Mouse (Mus musculus) macrophage (primary cell): Measurements from ENCODE around the gene Aifm2. TPM values are rescaled to one million over a fixed set of nuclear protein-coding genes. Genes with fewer than 3 reads are reported as not detected.

ENCODE experiments used
- H3K27ac ChIP-seq: fragments of 350-480 bp; formaldehyde crosslinking; 2 replicates; pipeline ENCODE4 v1.9.0; 2021
- H3K36me3 ChIP-seq: fragments of 350-480 bp; formaldehyde crosslinking; 2 replicates; pipeline ENCODE4 v1.9.0; 2021; ENCODE audit errors: inconsistent target
- H3K4me3 ChIP-seq: fragments of 350-480 bp; formaldehyde crosslinking; 2 replicates; pipeline ENCODE4 v1.9.0; 2021; ENCODE audit errors: inconsistent target
- H3K79me2 ChIP-seq: fragments of 350-480 bp; formaldehyde crosslinking; 2 replicates; pipeline ENCODE4 v1.9.0; 2021; ENCODE audit errors: inconsistent target
- WGBS: methylation state at CpG from one replicate; pipeline ENCODE4 v1.1.7; 2026; ENCODE audit warnings: inconsistent platforms; ENCODE audit not compliant: missing documents; 5-methylcytosine and 5-hydroxymethylcytosine counted together
- polyA plus RNA-seq: library from polyadenylated mRNA; stranded (reverse); fragments of 250-400 nt; gene quantifications from 3 replicates; pipeline ENCODE4 v1.2.4, GENCODE M21; 2018; ENCODE audit warnings: inconsistent platforms

The Aifm2 gene
- polyA plus RNA-seq, 1 experiment from 2014 or later: 13.8 TPM

- 83% methylated on average over 4 of the region's 5 CpGs for WGBS
- Histone ChIP-seq H3K4me3 (no peak overlapping the region), H3K79me2 (no peaks in the 10 kb centered on the region), H3K27ac (no peak overlapping the region), H3K36me3 (no peaks in the 10 kb centered on the region)
Measured at GRCm38 (mm10) chr10:61765558-61765957, 50.5 kb downstream of the Aifm2 start.

GRCm38 (mm10) chr10:61766806-61767205 lies 51.7 kb downstream of the Aifm2 start:
- Histone ChIP-seq H3K79me2 (no peaks in the 10 kb centered on the region), H3K36me3 (no peaks in the 10 kb centered on the region), H3K27ac (no peak overlapping the region), H3K4me3 (no peak overlapping the region)
- WGBS: 80% methylated on average over 6 of the region's 6 CpGs

DNA sequence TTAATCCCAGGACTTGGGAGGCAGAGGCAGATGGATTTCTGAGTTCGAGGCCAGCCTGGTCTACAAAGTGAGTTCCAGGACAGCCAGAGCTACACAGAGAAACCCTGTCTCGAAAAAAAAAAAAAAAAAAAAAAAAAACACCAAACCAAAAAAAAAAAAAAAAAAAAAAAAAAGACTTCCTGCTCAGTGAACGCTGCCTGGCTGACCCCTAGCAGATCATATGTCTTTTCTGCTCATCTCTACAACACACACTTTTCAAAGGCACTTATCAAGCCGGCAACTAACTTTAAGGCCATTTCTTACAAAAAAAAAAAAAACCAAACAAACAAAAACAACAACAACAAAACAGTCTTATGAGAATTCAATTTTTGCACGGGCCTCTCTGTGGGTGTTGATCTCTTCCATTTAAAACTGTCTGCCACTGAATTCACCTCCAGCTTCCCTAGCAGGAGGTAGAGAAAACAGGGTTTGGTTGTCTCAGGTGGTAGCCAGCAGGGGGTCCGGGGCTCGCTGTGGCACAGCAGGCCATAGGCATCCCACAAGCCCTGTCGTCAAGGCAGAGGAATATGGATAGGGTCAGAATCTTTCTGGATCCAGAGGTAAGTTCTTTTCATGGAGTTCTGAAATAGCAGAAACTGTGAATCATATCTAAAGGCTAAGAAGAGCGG lies 66.5 kb downstream of the Aifm2 start:
- WGBS: 81% methylated on average over 7 of the region's 9 CpGs
- Histone ChIP-seq H3K27ac (no peak overlapping the region), H3K4me3 (no peak overlapping the region), H3K79me2 (no peaks in the 10 kb centered on the region), H3K36me3 (no peaks in the 10 kb centered on the region)

- Histone ChIP-seq H3K79me2 (no peaks in the 10 kb centered on the region), H3K27ac (no peak overlapping the region), H3K36me3 (no peaks in the 10 kb centered on the region), H3K4me3 (peak overlapping the region; percentile 6; the same call in 1 of the 2 replicates)
- WGBS: 3% methylated on average over 69 of the region's 74 CpGs
Measured at GRCm38 (mm10) chr10:61782799-61783611, 67.9 kb downstream of the Aifm2 start.

- no peaks in the 10 kb centered on the region for H3K79me2 ChIP-seq
- 5% methylated on average over 50 of the region's 50 CpGs for WGBS
- no peak within 1 kb of the TSS for H3K27ac ChIP-seq
- H3K36me3 ChIP-seq: no peaks in the 10 kb centered on the region
- H3K4me3 ChIP-seq: peak within 1 kb of the TSS; percentile 6; the same call in 1 of the 2 replicates
Measured at GRCm38 (mm10) chr10:61783621-61784251, 68.7 kb downstream of the Aifm2 start, which contains the start of gene H2afy2. TSS of gene H2afy2 (minus strand) at chr10:61784147.

DNA sequence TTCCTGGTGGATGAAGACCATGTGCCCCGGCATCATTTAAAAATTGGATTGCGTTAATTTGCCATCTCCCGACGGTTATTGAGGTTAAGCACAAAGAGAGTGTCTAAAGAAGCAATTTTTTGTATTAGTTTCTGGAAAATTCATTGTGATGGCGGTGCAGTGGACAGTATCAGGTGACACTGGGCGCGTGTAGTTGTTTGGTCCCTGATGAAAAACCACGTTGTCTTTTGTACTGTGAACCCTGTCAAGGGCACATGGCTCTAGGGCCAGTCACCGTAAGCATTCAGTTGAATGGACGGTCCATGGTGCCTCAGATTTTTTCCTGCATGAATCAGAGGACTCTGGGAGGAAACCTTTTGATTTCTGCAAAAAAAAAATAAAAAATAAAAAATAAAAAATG lies 69.4 kb downstream of the Aifm2 start:
- H3K79me2 ChIP-seq: no peaks in the 10 kb centered on the region
- 78% methylated on average over 10 of the region's 10 CpGs for WGBS
- no peak overlapping the region for H3K4me3 ChIP-seq
- no peak overlapping the region for H3K27ac ChIP-seq
- no peaks in the 10 kb centered on the region for H3K36me3 ChIP-seq

GRCm38 (mm10) chr10:61787541-61788313 lies 72.7 kb downstream of the Aifm2 start:
- Histone ChIP-seq H3K4me3 (no peak overlapping the region), H3K27ac (no peak overlapping the region), H3K79me2 (no peaks in the 10 kb centered on the region), H3K36me3 (no peaks in the 10 kb centered on the region)
- 86% methylated on average over 10 of the region's 10 CpGs for WGBS

DNA sequence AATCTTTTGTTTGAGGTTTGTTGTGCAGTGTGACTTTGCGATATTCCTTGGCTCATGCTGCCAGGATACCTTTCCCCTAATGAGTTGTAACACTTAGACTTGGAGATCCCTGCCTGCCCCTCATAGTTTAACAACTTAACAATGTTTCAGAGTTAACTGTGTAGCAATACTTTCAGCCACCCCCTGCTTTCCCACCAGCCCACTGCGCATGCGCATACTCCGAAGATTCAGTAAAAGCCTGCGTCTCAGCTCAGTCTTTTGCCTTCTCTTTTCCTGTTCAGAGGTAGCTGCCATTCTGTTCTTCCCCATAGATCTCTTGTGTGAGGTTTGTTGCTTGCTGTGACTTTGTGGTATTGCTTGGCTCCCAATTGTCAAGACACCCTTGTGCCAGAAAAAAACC lies 73.4 kb downstream of the Aifm2 start:
- WGBS: 88% methylated on average over 5 of the region's 5 CpGs
- no peak overlapping the region for H3K4me3 ChIP-seq
- H3K27ac ChIP-seq: no peak overlapping the region
- no peaks in the 10 kb centered on the region for H3K79me2 ChIP-seq
- H3K36me3 ChIP-seq: no peaks in the 10 kb centered on the region

Other genes with a start within 250 kb of the Aifm2 start
- gene Lrrc20, start 239.5 kb upstream of the Aifm2 start, polyA plus RNA-seq: 4.4 to 7.4 TPM (median 5.7 TPM) in 3 replicates
- gene Npffr1, start 119.8 kb upstream of the Aifm2 start, polyA plus RNA-seq: not detected in 3 replicates
- gene Ppa1, start 66.7 kb upstream of the Aifm2 start, polyA plus RNA-seq: 9.6 to 42.5 TPM (median 18.5 TPM) in 3 replicates
- 78.1 to 97.0 TPM (median 84.0 TPM) in 3 replicates for gene Sar1a, start 35.0 kb upstream of the Aifm2 start, polyA plus RNA-seq
- 9.0 to 16.4 TPM (median 13.3 TPM) in 3 replicates for gene Tysnd1, start 19.7 kb upstream of the Aifm2 start, polyA plus RNA-seq
- 2.2 to 6.8 TPM (median 3.1 TPM) in 3 replicates for gene H2afy2, start 68.9 kb downstream of the Aifm2 start, polyA plus RNA-seq